Mouse (Mus musculus) forebrain, embryonic 11.5 days (tissue): ENCODE results near the gene Spon1. TPM values are rescaled to one million over a fixed set of nuclear protein-coding genes. Genes with fewer than 3 reads are reported as not detected.

Experiments
- ATAC-seq: fragments of 200-750 bp; cut with Nextera tagmentation; replicated peaks from 2 replicates; pipeline ENCODE4 v1.8.0; 2017; ENCODE audit warnings: moderate TSS enrichment; ENCODE audit not compliant: low FRiP score
- DNase-seq: peaks from one replicate; pipeline ENCODE4 v3.0.0-alpha.2; 2017; ENCODE audit warnings: low spot score
- H3K27ac ChIP-seq: fragments of 300-500 bp; sonication (generic); 2 replicates; pipeline ENCODE4 v1.5.1; 2014; ENCODE audit warnings: low read depth, low read length
- H3K27me3 ChIP-seq: fragments of 300-500 bp; sonication (generic); 2 replicates; pipeline ENCODE4 v1.6.1; 2014; ENCODE audit warnings: mild to moderate bottlenecking, low read length, mixed read lengths; ENCODE audit not compliant: control insufficient read depth, insufficient read depth
- H3K36me3 ChIP-seq: fragments of 300-500 bp; sonication (generic); 2 replicates; pipeline ENCODE4 v1.6.1; 2014; ENCODE audit warnings: mild to moderate bottlenecking, low read length, moderate library complexity, mixed read lengths; ENCODE audit not compliant: control insufficient read depth, insufficient read depth
- H3K4me1 ChIP-seq: fragments of 300-500 bp; sonication (generic); replicated peaks from 2 replicates; pipeline ENCODE4 v1.6.1; 2014; ENCODE audit warnings: low read length, mixed read lengths; ENCODE audit not compliant: control insufficient read depth, insufficient read depth
- H3K4me2 ChIP-seq: fragments of 300-500 bp; sonication (generic); 2 replicates; pipeline ENCODE4 v1.6.1; 2014; ENCODE audit warnings: low read depth, mild to moderate bottlenecking, low read length, moderate library complexity, mixed read lengths; ENCODE audit not compliant: severe bottlenecking
- H3K4me3 ChIP-seq: fragments of 300-500 bp; sonication (generic); 2 replicates; pipeline ENCODE4 v1.5.1; 2014; ENCODE audit warnings: low read depth, low read length
- H3K9ac ChIP-seq: fragments of 300-500 bp; sonication (generic); 2 replicates; pipeline ENCODE4 v1.6.1; 2014; ENCODE audit warnings: low read length
- H3K9me3 ChIP-seq: fragments of 300-500 bp; sonication (generic); 2 replicates; pipeline ENCODE4 v1.6.1; 2016; ENCODE audit warnings: low read length, mixed read lengths; ENCODE audit not compliant: control insufficient read depth
- WGBS: fragments of 180-500 bp; shearing (Covaris S2); extraction: QIAGEN DNeasy Blood & Tissue Kit; methylation state at CpG from one replicate; pipeline ENCODE4 v1.1.7; 2014; 5-methylcytosine and 5-hydroxymethylcytosine counted together
- polyA plus RNA-seq: library from polyadenylated mRNA; unstranded; fragments of >200 nt; fragmentation: Nextera tagmentation; extraction: Ambion mirVana; gene quantifications from 2 replicates; pipeline ENCODE4 v1.2.1, GENCODE M21; 2014

Gene Spon1
- polyA plus RNA-seq, 1 experiment from 2014 or later, result 9.0 TPM

DNA sequence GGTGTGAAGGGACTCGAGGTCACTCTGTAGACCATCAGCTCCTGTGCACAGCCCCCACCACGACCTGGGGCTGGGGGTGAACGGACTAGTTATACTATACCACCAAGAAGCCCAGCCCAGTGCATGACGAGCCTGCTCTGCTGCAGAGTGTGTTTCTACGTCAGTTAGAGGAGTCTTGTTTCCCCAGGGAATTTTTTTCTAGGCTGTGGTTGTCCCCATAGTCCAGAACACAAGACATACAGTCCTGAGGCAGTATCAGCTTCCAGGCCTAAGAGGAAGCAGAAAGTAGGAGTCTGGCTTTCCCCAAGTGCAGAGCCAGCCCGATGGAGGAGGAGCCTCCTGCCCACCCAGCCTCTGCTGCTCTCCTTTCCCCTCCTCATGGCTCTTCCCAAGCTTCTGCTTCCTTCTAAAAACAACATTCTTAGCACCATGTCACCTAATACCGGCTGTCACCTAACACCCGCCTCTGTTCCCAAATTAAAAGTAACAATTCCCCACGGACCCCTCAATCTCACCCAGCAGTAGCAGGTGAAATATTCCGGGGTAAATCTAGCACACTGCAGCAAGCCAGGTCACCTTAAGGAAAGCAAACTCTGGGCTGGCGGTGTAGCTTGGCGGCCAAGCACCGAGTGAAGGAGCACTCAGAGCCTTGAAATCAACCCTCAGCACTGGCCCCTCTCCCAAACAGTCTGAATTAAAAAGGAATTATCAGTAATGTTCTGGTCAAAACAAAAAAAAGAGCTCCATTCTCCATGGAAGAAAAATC lies 306.2 kb downstream of the Spon1 start:
- no peak overlapping the region for H3K4me3 ChIP-seq
- DNase-seq (no peak), ATAC-seq (no peak)
- no peaks in the 10 kb centered on the region for H3K9me3 ChIP-seq
- H3K27ac ChIP-seq, result no peak overlapping the region
- no peak overlapping the region for H3K9ac ChIP-seq
- 47% methylated on average over 13 of the region's 13 CpGs for WGBS
- H3K36me3 ChIP-seq, result no peaks in the 10 kb centered on the region
- no peaks in the 10 kb centered on the region; the same call in 1 of the 2 replicates for H3K4me1 ChIP-seq
- H3K27me3 ChIP-seq, result no peaks in the 10 kb centered on the region
- no peak overlapping the region for H3K4me2 ChIP-seq

DNA sequence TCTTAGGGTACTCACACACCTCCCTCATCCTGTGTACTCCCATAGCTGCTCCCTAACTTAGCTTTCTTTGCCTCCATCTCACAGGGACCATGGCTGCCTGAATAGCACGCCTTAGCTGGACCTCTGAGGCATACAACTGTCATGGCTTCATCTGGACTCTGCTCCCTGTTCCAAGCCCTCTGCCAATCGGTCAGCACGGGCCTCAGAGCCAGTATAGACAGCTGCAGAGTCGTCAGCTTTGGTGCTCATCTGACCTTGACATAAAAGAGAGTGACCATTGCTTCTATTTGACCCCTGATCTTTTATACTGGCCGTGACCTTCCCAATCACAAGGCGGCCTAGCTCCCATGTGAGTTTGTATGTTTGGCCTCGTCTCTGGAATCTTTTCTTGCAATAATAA lies 308.3 kb downstream of the Spon1 start:
- Histone ChIP-seq H3K27ac (no peak overlapping the region), H3K4me2 (no peak overlapping the region), H3K9ac (no peak overlapping the region), H3K9me3 (no peaks in the 10 kb centered on the region), H3K36me3 (no peaks in the 10 kb centered on the region), H3K27me3 (no peaks in the 10 kb centered on the region), H3K4me3 (no peak overlapping the region), H3K4me1 (no peaks in the 10 kb centered on the region; the same call in 1 of the 2 replicates)
- ATAC-seq (no peak), DNase-seq (no peak)
- WGBS, result 74% methylated on average over 7 of the region's 7 CpGs

DNA sequence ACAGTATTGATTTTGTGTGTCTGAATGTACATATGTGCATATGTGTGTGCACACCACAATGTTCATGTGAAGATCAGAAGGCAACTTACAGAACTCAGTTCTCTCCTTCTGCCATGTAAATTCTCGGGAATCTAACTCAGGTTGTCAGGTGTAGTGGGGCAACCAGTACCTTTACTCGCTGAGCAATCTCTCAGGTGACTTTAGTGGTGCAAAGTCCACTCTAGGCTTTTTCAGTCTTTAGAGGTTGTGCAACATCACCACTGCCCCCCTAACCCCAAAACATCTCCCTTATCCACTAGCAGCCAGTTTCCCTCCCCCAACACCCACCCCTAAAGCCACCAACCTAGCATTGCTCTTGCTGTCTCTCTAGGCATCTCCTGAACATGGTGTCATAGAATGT lies 308.8 kb downstream of the Spon1 start:
- Histone ChIP-seq H3K4me1 (no peaks in the 10 kb centered on the region; the same call in 1 of the 2 replicates), H3K27ac (no peak overlapping the region), H3K4me2 (no peak overlapping the region), H3K4me3 (no peak overlapping the region), H3K9me3 (no peaks in the 10 kb centered on the region), H3K36me3 (no peaks in the 10 kb centered on the region), H3K9ac (no peak overlapping the region), H3K27me3 (no peaks in the 10 kb centered on the region)
- DNase-seq, result no peak
- WGBS, result 92% methylated on average over 2 of the region's 2 CpGs
- ATAC-seq, result no peak

DNA sequence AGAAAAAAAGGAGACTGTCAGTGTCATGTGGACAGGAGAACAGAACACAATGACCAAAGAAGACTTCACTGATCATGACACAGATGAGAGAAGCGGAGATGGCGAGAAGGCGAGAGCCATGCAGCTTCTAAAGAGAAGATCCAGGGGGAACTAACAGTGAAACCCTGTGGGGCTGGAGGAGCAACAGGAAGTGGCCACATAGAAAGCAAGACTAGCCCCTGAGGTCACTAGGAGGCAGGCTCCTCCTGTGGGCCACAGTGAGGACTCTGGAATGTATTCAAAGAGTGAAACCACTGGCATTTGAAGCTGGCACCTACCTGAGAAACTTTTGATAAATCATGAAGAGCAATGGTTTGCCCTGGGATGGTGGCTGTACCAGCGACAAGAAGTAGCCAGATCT lies 313.5 kb downstream of the Spon1 start:
- ATAC-seq, result no peak
- WGBS, result 95% methylated on average over 4 of the region's 4 CpGs
- H3K27ac ChIP-seq, result no peak overlapping the region

DNA sequence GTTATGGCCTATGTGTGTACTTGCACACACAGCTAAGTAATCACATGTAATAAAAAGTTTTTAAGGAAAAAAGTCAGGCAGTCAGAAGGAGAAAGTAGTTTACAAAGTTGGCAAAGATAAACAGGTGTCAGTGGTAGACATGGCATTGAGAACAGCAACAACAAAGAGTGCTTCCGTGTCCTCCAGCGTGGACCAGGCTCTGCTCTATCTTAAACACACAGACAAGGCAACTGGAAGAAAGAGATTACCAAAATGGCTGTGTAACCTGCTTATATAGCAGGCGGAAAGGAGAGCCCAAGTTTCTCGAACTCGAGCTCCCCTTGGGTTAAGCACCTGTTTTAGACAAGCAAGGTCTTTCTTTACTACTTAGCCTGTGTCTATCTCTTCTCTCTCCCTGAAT lies 314.5 kb downstream of the Spon1 start:
- 93% methylated on average over 5 of the region's 5 CpGs for WGBS
- Histone ChIP-seq H3K9me3 (no peaks in the 10 kb centered on the region), H3K4me3 (no peak overlapping the region), H3K4me1 (no peaks in the 10 kb centered on the region), H3K27me3 (no peaks in the 10 kb centered on the region), H3K4me2 (no peak overlapping the region), H3K9ac (no peak overlapping the region), H3K27ac (no peak overlapping the region), H3K36me3 (no peaks in the 10 kb centered on the region)
- no peak for DNase-seq
- ATAC-seq, result no peak

More for the DNA sequence above, 313.5 kb downstream of the Spon1 start:
- no peak overlapping the region for H3K4me3 ChIP-seq
- H3K36me3 ChIP-seq, result no peaks in the 10 kb centered on the region
- H3K9me3 ChIP-seq, result no peaks in the 10 kb centered on the region
- H3K9ac ChIP-seq, result no peak overlapping the region
- DNase-seq, result no peak
- H3K4me2 ChIP-seq, result no peak overlapping the region
- H3K4me1 ChIP-seq, result no peaks in the 10 kb centered on the region
- no peaks in the 10 kb centered on the region for H3K27me3 ChIP-seq

DNA sequence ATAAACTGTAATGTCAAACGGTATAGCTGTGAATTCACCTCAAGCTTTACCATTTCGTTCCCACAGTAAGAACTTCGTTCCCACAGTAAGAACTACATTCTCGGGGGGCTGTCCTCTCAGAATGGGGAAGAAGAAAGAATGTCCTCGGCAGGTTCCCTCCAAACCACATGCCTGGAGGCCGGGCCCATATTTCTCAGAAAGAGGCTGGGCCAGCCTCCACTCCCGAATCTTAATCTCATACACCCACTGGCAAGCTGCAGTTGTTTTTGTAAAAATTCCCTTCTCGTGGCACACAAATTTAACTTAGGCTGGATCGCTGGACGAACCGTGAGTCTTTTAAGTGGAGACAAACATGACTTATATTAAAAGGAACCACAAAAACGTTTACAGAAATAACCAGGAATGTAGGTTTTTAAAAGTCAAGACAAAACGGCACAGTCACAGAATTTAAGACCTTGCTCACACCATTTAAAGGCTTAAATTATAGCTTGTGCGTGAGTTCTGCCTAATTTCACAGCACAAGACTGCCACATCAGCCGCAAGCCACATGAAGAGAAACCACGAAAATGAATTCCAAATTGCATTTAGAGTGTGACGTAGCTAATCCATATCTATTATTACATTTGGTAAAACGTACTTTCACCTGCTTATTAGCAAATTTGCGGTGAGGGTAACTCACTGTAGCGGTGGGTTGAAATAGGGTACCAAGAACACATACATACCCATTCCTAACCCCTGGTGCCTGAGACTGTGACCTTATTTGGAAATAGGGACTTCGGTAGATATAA lies 316.0 kb downstream of the Spon1 start:
- H3K9ac ChIP-seq, result no peak overlapping the region
- H3K27me3 ChIP-seq, result no peaks in the 10 kb centered on the region
- WGBS, result 86% methylated on average over 21 of the region's 21 CpGs
- H3K36me3 ChIP-seq, result no peaks in the 10 kb centered on the region
- no peak overlapping the region for H3K27ac ChIP-seq
- DNase-seq, result no peak
- no peak overlapping the region for H3K4me3 ChIP-seq
- H3K4me2 ChIP-seq, result no peak overlapping the region
- no peak for ATAC-seq
- no peaks in the 10 kb centered on the region; the same call in 1 of the 2 replicates for H3K4me1 ChIP-seq
- H3K9me3 ChIP-seq, result no peaks in the 10 kb centered on the region

DNA sequence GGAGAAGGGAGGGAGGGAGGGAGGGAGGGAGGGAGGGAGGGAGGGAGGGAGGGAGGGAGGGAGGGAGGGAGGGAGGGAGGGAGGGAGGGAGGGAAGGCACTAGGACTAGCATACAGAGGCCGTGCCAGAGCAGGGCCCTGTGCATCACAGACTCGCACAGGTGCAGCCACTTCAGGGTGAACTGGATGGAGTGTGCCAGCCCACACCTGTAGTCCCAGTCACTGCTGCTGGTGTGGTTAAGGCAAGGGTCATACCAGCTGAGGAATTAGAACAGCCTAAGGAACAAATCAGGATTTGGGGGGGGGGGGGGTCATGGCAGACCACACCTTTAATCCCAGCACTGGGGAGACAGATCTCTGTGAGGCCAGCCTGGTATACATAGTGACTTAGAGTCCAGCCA lies 317.3 kb downstream of the Spon1 start:
- no peaks in the 10 kb centered on the region for H3K36me3 ChIP-seq
- no peak overlapping the region for H3K27ac ChIP-seq
- WGBS, result 89% methylated on average over 2 of the region's 2 CpGs
- DNase-seq (no peak), ATAC-seq (no peak)
- H3K27me3 ChIP-seq, result no peaks in the 10 kb centered on the region
- H3K9ac ChIP-seq, result no peak overlapping the region
- no peak overlapping the region for H3K4me2 ChIP-seq
- H3K9me3 ChIP-seq, result no peaks in the 10 kb centered on the region
- no peak overlapping the region for H3K4me3 ChIP-seq
- H3K4me1 ChIP-seq, result peaks cover 6% of the 10 kb centered on the region

DNA sequence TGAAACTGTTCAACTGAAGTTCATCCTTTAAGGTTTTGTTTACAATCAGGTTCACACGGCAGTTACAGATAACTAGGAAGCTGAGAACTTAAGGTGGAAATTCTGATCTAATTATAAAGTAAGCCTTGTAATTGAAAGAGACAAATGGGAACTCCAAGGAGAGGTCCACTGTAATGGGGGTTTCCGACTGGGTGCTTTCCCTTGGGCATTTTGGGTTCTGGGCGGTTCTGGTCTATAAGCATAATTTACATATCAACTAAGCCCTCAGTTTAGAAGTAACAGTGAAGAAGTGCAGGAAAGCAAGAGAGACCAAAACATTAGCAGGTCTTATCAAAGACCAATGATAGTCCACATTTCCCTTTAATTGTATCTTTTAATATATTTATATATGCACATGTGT lies 318.0 kb downstream of the Spon1 start:
- Histone ChIP-seq H3K4me1 (peaks cover 8% of the 10 kb centered on the region), H3K27me3 (no peaks in the 10 kb centered on the region), H3K9me3 (no peaks in the 10 kb centered on the region), H3K36me3 (no peaks in the 10 kb centered on the region), H3K4me2 (no peak overlapping the region), H3K27ac (no peak overlapping the region), H3K9ac (no peak overlapping the region), H3K4me3 (no peak overlapping the region)
- ATAC-seq, result no peak
- no peak for DNase-seq
- WGBS, result 81% methylated on average over 3 of the region's 3 CpGs
